Mouse (Mus musculus) yolk sac, embryonic 10.5 days (tissue): ENCODE measurements around the gene Fbf1.

Experiments used
- DNase-seq: peaks from one replicate; pipeline ENCODE4 v3.0.0-alpha.2; 2017; ENCODE audit warnings: low spot score

Fbf1 gene

GRCm38 (mm10) chr11:116178411-116179121, 10.6 kb upstream of the Fbf1 start:
- DNase-seq, result no peak

- DNase-seq, result no peak
These were observed 8.0 kb upstream of the Fbf1 start for GRCm38 (mm10) chr11:116176010-116176409.

GRCm38 (mm10) chr11:116174775-116175448, 6.9 kb upstream of the Fbf1 start:
- DNase-seq, result no peak

GRCm38 (mm10) chr11:116171959-116172358, 4.0 kb upstream of the Fbf1 start:
- DNase-seq, result peak; percentile 25

- DNase-seq, result no peak
These were observed 2.2 kb upstream of the Fbf1 start for GRCm38 (mm10) chr11:116170003-116170800.

- no peak for DNase-seq
These were observed 1.2 kb upstream of the Fbf1 start for GRCm38 (mm10) chr11:116169214-116169613.

GRCm38 (mm10) chr11:116167232-116167631, 734 bp downstream of the Fbf1 start:
- no peak for DNase-seq

GRCm38 (mm10) chr11:116163002-116163401, 5.0 kb downstream of the Fbf1 start:
- DNase-seq, result no peak

- no peak for DNase-seq
These were observed 5.8 kb downstream of the Fbf1 start for GRCm38 (mm10) chr11:116162146-116162545.

GRCm38 (mm10) chr11:116161312-116161711, 6.7 kb downstream of the Fbf1 start:
- no peak for DNase-seq

- DNase-seq, result no peak
These were observed 17.0 kb downstream of the Fbf1 start for GRCm38 (mm10) chr11:116150960-116151359.

- no peak for DNase-seq
These were observed 18.6 kb downstream of the Fbf1 start for GRCm38 (mm10) chr11:116149341-116149740.

- no peak for DNase-seq
These were observed 19.2 kb downstream of the Fbf1 start for GRCm38 (mm10) chr11:116148761-116149221.

GRCm38 (mm10) chr11:116146294-116146985, 21.5 kb downstream of the Fbf1 start:
- DNase-seq, result no peak

GRCm38 (mm10) chr11:116145481-116146293, 22.3 kb downstream of the Fbf1 start:
- DNase-seq, result no peak

- no peak for DNase-seq
These were observed 24.5 kb downstream of the Fbf1 start for GRCm38 (mm10) chr11:116143468-116143867.

GRCm38 (mm10) chr11:116142211-116142991, 25.6 kb downstream of the Fbf1 start:
- DNase-seq, result peak; percentile 50

GRCm38 (mm10) chr11:116138468-116139138, 29.4 kb downstream of the Fbf1 start, which contains the start of gene Mrpl38:
TSS of gene Mrpl38 (minus strand) at chr11:116138868.
- DNase-seq, result peak; percentile 97

- no peak for DNase-seq
These were observed 29.9 kb downstream of the Fbf1 start for GRCm38 (mm10) chr11:116138096-116138467.

- DNase-seq, result no peak
These were observed 33.8 kb downstream of the Fbf1 start for GRCm38 (mm10) chr11:116134171-116134570.
